Comparison of ENCODE assay signal across 7 mouse cellular contexts in genomic region chr9:87973531-87973930, GRCm38 (mm10).
A peak's percentile ranks its signal among the peaks of the same experiment; 100 is the strongest.
DNase-seq lines count a peak whose midpoint lies in the region; ATAC-seq and TF ChIP-seq lines count a peak whose summit lies in the region.

No protein-coding gene starts in this region.

- H3K9ac ChIP-seq in hindbrain, postnatal 0 days (replicated peaks; ENCODE audit: low read length), result no peak overlapping the region
- no peak overlapping the region for H3K9ac ChIP-seq in hindbrain, embryonic 16.5 days (ENCODE audit: low read depth, low read length)

- 45% methylated on average over 6 of the region's 6 CpGs for WGBS in hindbrain, postnatal 0 days
- WGBS in hindbrain, embryonic 16.5 days, result 40% methylated on average over 6 of the region's 6 CpGs

- intact Hi-C loops in gastrocnemius, postnatal 14 days (cut with DNase I; ENCODE audit: low total_unique reads), result no loop called here

- H3K4me1 ChIP-seq in hindbrain, postnatal 0 days (ENCODE audit: insufficient read depth, low read length), result no peaks in the 10 kb centered on the region
- no peaks in the 10 kb centered on the region for H3K4me1 ChIP-seq in hindbrain, embryonic 16.5 days (ENCODE audit: control insufficient read depth, insufficient read depth, low read depth, low read length)

- peak; percentile 57 for TF ChIP-seq CTCF in hindbrain, postnatal 0 days (IDR thresholded peaks at IDR 0.05; ENCODE audit: low read depth)

- no peaks in the 10 kb centered on the region for H3K9me3 ChIP-seq in hindbrain, postnatal 0 days (ENCODE audit: low read length)
- no peaks in the 10 kb centered on the region for H3K9me3 ChIP-seq in hindbrain, embryonic 16.5 days (ENCODE audit: control insufficient read depth, low read length)

- ATAC-seq in hindbrain, postnatal 0 days, result no peak
- no peak for ATAC-seq in hindbrain, embryonic 16.5 days

- no peaks in the 10 kb centered on the region for H3K36me3 ChIP-seq in hindbrain, postnatal 0 days (ENCODE audit: insufficient read depth, low read length)
- no peaks in the 10 kb centered on the region for H3K36me3 ChIP-seq in hindbrain, embryonic 16.5 days (ENCODE audit: control insufficient read depth, insufficient read depth, low read length)

- peak; percentile 20 for DNase-seq in hindbrain, postnatal 0 days (ENCODE audit: low spot score)
- DNase-seq in urinary bladder, postnatal 14 days (ENCODE audit: low spot score), result peak; percentile 7
- no peak for DNase-seq in urinary bladder, adult 18-20 months (ENCODE audit: low spot score in 2 of 2)
- DNase-seq in gastrocnemius, postnatal 14 days, result peak; percentile 8
- DNase-seq in Muller cell, postnatal 12 days (ENCODE audit: inconsistent ontology term), result no peak
- no peak for DNase-seq in layer of hippocampus, postnatal 14 days (ENCODE audit: low spot score in 2 of 2)

- H3K4me2 ChIP-seq in hindbrain, postnatal 0 days (ENCODE audit: low read depth, low read length), result no peak overlapping the region
- no peak overlapping the region for H3K4me2 ChIP-seq in hindbrain, embryonic 16.5 days (ENCODE audit: low read length)

- no peak overlapping the region for H3K27ac ChIP-seq in hindbrain, postnatal 0 days
- no peak overlapping the region for H3K27ac ChIP-seq in hindbrain, embryonic 16.5 days (ENCODE audit: low read depth, low read length)

- no peaks in the 10 kb centered on the region for H3K27me3 ChIP-seq in hindbrain, postnatal 0 days (ENCODE audit: insufficient read depth, low read length)
- no peaks in the 10 kb centered on the region for H3K27me3 ChIP-seq in hindbrain, embryonic 16.5 days (replicated peaks; ENCODE audit: control insufficient read depth, insufficient read depth, low read length)

- H3K4me3 ChIP-seq in hindbrain, postnatal 0 days (ENCODE audit: low read length), result no peak overlapping the region
- H3K4me3 ChIP-seq in hindbrain, embryonic 16.5 days (ENCODE audit: low read length), result no peak overlapping the region

Comparison
In these comparisons a context has a peak if more than half of its experiments do, and no peak if none do; other contexts are left out.
1. DNase-seq: peak in hindbrain, postnatal 0 days (single experiment), urinary bladder, postnatal 14 days (single experiment) and gastrocnemius, postnatal 14 days (single experiment); none in urinary bladder, adult 18-20 months (0 of 2), Muller cell, postnatal 12 days (single experiment) and layer of hippocampus, postnatal 14 days (0 of 2).